Mouse (Mus musculus) forebrain, embryonic 14.5 days (tissue): Measurements from ENCODE around the gene Ugt1a8. TPM values are rescaled to one million over a fixed set of nuclear protein-coding genes. Genes with fewer than 3 reads are reported as not detected.

Source experiments
- ATAC-seq: fragments of 200-750 bp; cut with Nextera tagmentation; 2 replicates; pipeline ENCODE4 v1.8.0; 2017; ENCODE audit warnings: mild to moderate bottlenecking, moderate library complexity
- DNase-seq: peaks from one replicate; pipeline ENCODE4 v3.0.0-alpha.2; 2015; ENCODE audit warnings: low spot score
- H3K27ac ChIP-seq: fragments of 300-500 bp; sonication (generic); 2 replicates; pipeline ENCODE4 v1.5.1; 2014; ENCODE audit warnings: low read depth, mild to moderate bottlenecking, control low read depth, low read length, moderate library complexity
- H3K27me3 ChIP-seq: fragments of 300-500 bp; sonication (generic); replicated peaks from 2 replicates; pipeline ENCODE4 v1.6.1; 2014; ENCODE audit warnings: low read length, control low read depth, mixed read lengths; ENCODE audit not compliant: control insufficient read depth, insufficient read depth
- H3K36me3 ChIP-seq: fragments of 300-500 bp; sonication (generic); 2 replicates; pipeline ENCODE4 v1.6.1; 2014; ENCODE audit warnings: low read length, control low read depth; ENCODE audit not compliant: control insufficient read depth, insufficient read depth
- H3K4me1 ChIP-seq: fragments of 300-500 bp; sonication (generic); 2 replicates; pipeline ENCODE4 v1.6.1; 2014; ENCODE audit warnings: antibody characterized with exemption, low read length, control low read depth; ENCODE audit not compliant: control insufficient read depth, insufficient read depth
- H3K4me2 ChIP-seq: fragments of 300-500 bp; sonication (generic); 2 replicates; pipeline ENCODE4 v1.6.1; 2014; ENCODE audit warnings: mild to moderate bottlenecking, control low read depth, low read length
- H3K4me3 ChIP-seq: fragments of 300-500 bp; sonication (generic); 2 replicates; pipeline ENCODE4 v1.5.1; 2014; ENCODE audit warnings: low read depth, low read length, control low read depth
- H3K9ac ChIP-seq: fragments of 300-500 bp; sonication (generic); 2 replicates; pipeline ENCODE4 v1.6.1; 2014; ENCODE audit warnings: mild to moderate bottlenecking, low read length, control low read depth, moderate library complexity
- H3K9me3 ChIP-seq: fragments of 300-500 bp; sonication (generic); replicated peaks from 2 replicates; pipeline ENCODE4 v1.6.1; 2016; ENCODE audit warnings: low read length, control low read depth, mixed read lengths; ENCODE audit not compliant: control insufficient read depth
- WGBS: fragments of 180-500 bp; shearing (Covaris S2); extraction: QIAGEN DNeasy Blood & Tissue Kit; methylation state at CpG from one replicate; pipeline ENCODE4 v1.1.7; 2014; 5-methylcytosine and 5-hydroxymethylcytosine counted together
- polyA plus RNA-seq: library from polyadenylated mRNA; unstranded; fragments of >200 nt; fragmentation: Nextera tagmentation; extraction: Ambion mirVana; gene quantifications from 2 replicates; pipeline ENCODE4 v1.2.1, GENCODE M21; 2014

Ugt1a8 gene
- polyA plus RNA-seq, 1 experiment from 2014 or later: not detected

- DNase-seq (no peak), ATAC-seq (no peak)
- Histone ChIP-seq H3K36me3 (no peaks in the 10 kb centered on the region), H3K9ac (no peak overlapping the region), H3K27ac (no peak overlapping the region), H3K9me3 (peaks cover 59% of the 10 kb centered on the region), H3K4me3 (no peak overlapping the region), H3K4me2 (no peak overlapping the region), H3K4me1 (no peaks in the 10 kb centered on the region), H3K27me3 (no peaks in the 10 kb centered on the region)
Observed at GRCm38 (mm10) chr1:88225741-88226140, 138.1 kb downstream of the Ugt1a8 start.

GRCm38 (mm10) chr1:88226670-88227379 lies 139.2 kb downstream of the Ugt1a8 start, which contains the start of gene Mroh2a:
Mroh2a (plus strand) TSS chr1:88226986.
- ATAC-seq (no peak), DNase-seq (no peak)
- no peaks in the 10 kb centered on the region for H3K27me3 ChIP-seq
- no peak within 1 kb of the TSS for H3K4me3 ChIP-seq
- H3K4me1 ChIP-seq: no peaks in the 10 kb centered on the region
- H3K27ac ChIP-seq: no peak within 1 kb of the TSS
- H3K9ac ChIP-seq: no peak within 1 kb of the TSS
- no peaks in the 10 kb centered on the region for H3K36me3 ChIP-seq
- H3K4me2 ChIP-seq: no peak within 1 kb of the TSS
- peaks cover 70% of the 10 kb centered on the region for H3K9me3 ChIP-seq
- 53% methylated on average over 5 of the region's 5 CpGs for WGBS

GRCm38 (mm10) chr1:88227482-88227881 lies 139.9 kb downstream of the Ugt1a8 start:
- H3K36me3 ChIP-seq: no peaks in the 10 kb centered on the region
- WGBS: 59% methylated on average over 2 of the region's 2 CpGs
- no peak for DNase-seq
- no peak overlapping the region for H3K9ac ChIP-seq
- no peak overlapping the region for H3K27ac ChIP-seq
- H3K9me3 ChIP-seq: peaks cover 72% of the 10 kb centered on the region
- ATAC-seq: no peak
- no peaks in the 10 kb centered on the region for H3K27me3 ChIP-seq
- H3K4me2 ChIP-seq: no peak overlapping the region
- no peak overlapping the region for H3K4me3 ChIP-seq
- no peaks in the 10 kb centered on the region for H3K4me1 ChIP-seq

- no peak for ATAC-seq
- H3K27me3 ChIP-seq: no peaks in the 10 kb centered on the region
- peaks cover 79% of the 10 kb centered on the region for H3K9me3 ChIP-seq
- no peak overlapping the region for H3K9ac ChIP-seq
- H3K36me3 ChIP-seq: no peaks in the 10 kb centered on the region
- DNase-seq: no peak
- no peak overlapping the region for H3K4me2 ChIP-seq
- 69% methylated on average over 7 of the region's 7 CpGs for WGBS
- no peaks in the 10 kb centered on the region for H3K4me1 ChIP-seq
- no peak overlapping the region for H3K27ac ChIP-seq
- H3K4me3 ChIP-seq: no peak overlapping the region
Observed at GRCm38 (mm10) chr1:88228121-88228520, 140.5 kb downstream of the Ugt1a8 start.

GRCm38 (mm10) chr1:88229566-88229965 lies 142.0 kb downstream of the Ugt1a8 start:
- no peak overlapping the region for H3K27ac ChIP-seq
- ATAC-seq: no peak
- H3K4me2 ChIP-seq: no peak overlapping the region
- no peak overlapping the region for H3K4me3 ChIP-seq
- no peak for DNase-seq
- no peaks in the 10 kb centered on the region for H3K27me3 ChIP-seq
- H3K36me3 ChIP-seq: no peaks in the 10 kb centered on the region
- WGBS: 82% methylated on average over 3 of the region's 3 CpGs
- H3K9ac ChIP-seq: no peak overlapping the region
- peaks cover 93% of the 10 kb centered on the region for H3K9me3 ChIP-seq
- H3K4me1 ChIP-seq: no peaks in the 10 kb centered on the region

GRCm38 (mm10) chr1:88229986-88230385 lies 142.4 kb downstream of the Ugt1a8 start:
- no peak overlapping the region for H3K4me3 ChIP-seq
- DNase-seq (no peak), ATAC-seq (no peak)
- H3K27me3 ChIP-seq: no peaks in the 10 kb centered on the region
- H3K9me3 ChIP-seq: peaks cover 97% of the 10 kb centered on the region
- no peaks in the 10 kb centered on the region for H3K4me1 ChIP-seq
- no peak overlapping the region for H3K27ac ChIP-seq
- no peak overlapping the region for H3K9ac ChIP-seq
- H3K36me3 ChIP-seq: no peaks in the 10 kb centered on the region
- 86% methylated on average over 5 of the region's 5 CpGs for WGBS
- no peak overlapping the region for H3K4me2 ChIP-seq

- H3K27ac ChIP-seq: no peak overlapping the region
Observed at GRCm38 (mm10) chr1:88230421-88230820, 142.8 kb downstream of the Ugt1a8 start.

GRCm38 (mm10) chr1:88230981-88231802 lies 143.6 kb downstream of the Ugt1a8 start:
- ATAC-seq (no peak), DNase-seq (no peak)
- peaks cover 99% of the 10 kb centered on the region for H3K9me3 ChIP-seq
- H3K4me1 ChIP-seq: no peaks in the 10 kb centered on the region
- H3K4me2 ChIP-seq: no peak overlapping the region
- 75% methylated on average over 6 of the region's 6 CpGs for WGBS
- no peaks in the 10 kb centered on the region for H3K27me3 ChIP-seq
- no peaks in the 10 kb centered on the region for H3K36me3 ChIP-seq
- no peak overlapping the region for H3K9ac ChIP-seq
- H3K4me3 ChIP-seq: no peak overlapping the region
- H3K27ac ChIP-seq: no peak overlapping the region

More at GRCm38 (mm10) chr1:88230421-88230820, 142.8 kb downstream of the Ugt1a8 start:
- no peak for DNase-seq
- ATAC-seq: no peak
- no peaks in the 10 kb centered on the region for H3K4me1 ChIP-seq
- H3K27me3 ChIP-seq: no peaks in the 10 kb centered on the region
- H3K4me2 ChIP-seq: no peak overlapping the region
- H3K4me3 ChIP-seq: no peak overlapping the region
- H3K9me3 ChIP-seq: peaks cover 100% of the 10 kb centered on the region
- H3K36me3 ChIP-seq: no peaks in the 10 kb centered on the region
- no peak overlapping the region for H3K9ac ChIP-seq
- WGBS: 73% methylated on average over 7 of the region's 7 CpGs
